Mouse (Mus musculus) spleen, adult 2 months (tissue): ENCODE results near the gene Ubxn7.

Experiments
- CTCF ChIP-seq: fragments of 200-500 bp; IDR thresholded peaks from 2 replicates; pipeline ENCODE4 v1.5.1; 2011; ENCODE audit warnings: mild to moderate bottlenecking, inconsistent platforms; ENCODE audit not compliant: insufficient read depth, insufficient read length, insufficient replicate concordance; ENCODE audit errors: extremely low read depth
- POLR2A ChIP-seq: fragments of 200-500 bp; IDR thresholded peaks from 2 replicates; pipeline ENCODE4 v1.6.1; 2011; ENCODE audit warnings: low read depth, low read length, inconsistent platforms

DNA sequence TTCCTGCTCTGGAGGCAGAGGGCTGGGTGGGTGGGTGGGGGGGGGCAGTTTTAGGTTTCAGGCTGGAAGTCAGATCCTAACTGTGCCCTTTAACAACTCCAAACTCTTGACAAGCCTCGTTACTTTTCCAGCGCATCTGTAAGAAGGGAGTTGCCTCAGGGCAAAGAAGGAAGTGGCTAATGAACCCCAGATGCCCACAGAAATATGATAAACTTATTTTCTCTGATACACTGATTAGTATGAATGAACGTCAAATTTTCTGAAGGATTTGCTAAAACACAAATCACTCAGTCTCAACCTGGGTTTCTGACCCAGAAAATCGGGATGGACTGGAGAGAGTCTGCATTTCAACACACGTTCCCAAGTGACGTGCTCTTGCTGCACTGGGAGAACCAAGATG lies 74.6 kb downstream of the Ubxn7 start:
- TF ChIP-seq POLR2A, result no peak
- no peak for TF ChIP-seq CTCF
